Mouse (Mus musculus) splenic B cell, adult 2 months (primary cell): Measurements from ENCODE around the gene Rgs2.
A peak's percentile ranks its signal among the peaks of the same experiment; 100 is the strongest.

ENCODE experiments used
- DNase-seq: peaks from one replicate; pipeline ENCODE4 v3.0.0-alpha.2; 2011; ENCODE audit warnings: low read depth, low spot score
- H3K27me3 ChIP-seq: 2 replicates; pipeline ENCODE4 v1.6.1; 2012; ENCODE audit warnings: mild to moderate bottlenecking, low read length, moderate library complexity, mixed read lengths; ENCODE audit not compliant: control insufficient read depth, poor library complexity, insufficient read depth, severe bottlenecking
- H3K36me3 ChIP-seq: 2 replicates; pipeline ENCODE4 v1.6.1; 2012; ENCODE audit warnings: mild to moderate bottlenecking, low read length, moderate library complexity, mixed read lengths; ENCODE audit not compliant: control insufficient read depth, poor library complexity, insufficient read depth, severe bottlenecking

The Rgs2 gene

GRCm38 (mm10) chr1:144003904-144004740, at the start of gene Rgs2:
Rgs2 (minus strand) TSS chr1:144004161.
- H3K27me3 ChIP-seq, result no peaks in the 10 kb centered on the region
- peak; percentile 97 for DNase-seq
- H3K36me3 ChIP-seq, result peaks cover 6% of the 10 kb centered on the region; the same call in 1 of the 2 replicates

GRCm38 (mm10) chr1:144053401-144053800, 49.4 kb upstream of the Rgs2 start:
- DNase-seq, result no peak
- Histone ChIP-seq H3K36me3 (no peaks in the 10 kb centered on the region), H3K27me3 (no peaks in the 10 kb centered on the region)

GRCm38 (mm10) chr1:144041826-144042225, 37.9 kb upstream of the Rgs2 start:
- DNase-seq, result no peak
- Histone ChIP-seq H3K36me3 (no peaks in the 10 kb centered on the region), H3K27me3 (no peaks in the 10 kb centered on the region)

- Histone ChIP-seq H3K27me3 (no peaks in the 10 kb centered on the region), H3K36me3 (no peaks in the 10 kb centered on the region)
- no peak for DNase-seq
These were observed 29.5 kb upstream of the Rgs2 start for GRCm38 (mm10) chr1:144033498-144033897.

GRCm38 (mm10) chr1:144030499-144030898, 26.5 kb upstream of the Rgs2 start:
- no peak for DNase-seq
- Histone ChIP-seq H3K27me3 (no peaks in the 10 kb centered on the region), H3K36me3 (no peaks in the 10 kb centered on the region)

- no peak for DNase-seq
- Histone ChIP-seq H3K36me3 (no peaks in the 10 kb centered on the region), H3K27me3 (no peaks in the 10 kb centered on the region)
These were observed 25.7 kb upstream of the Rgs2 start for GRCm38 (mm10) chr1:144029679-144030078.

- no peaks in the 10 kb centered on the region; the same call in 1 of the 2 replicates for H3K27me3 ChIP-seq
- no peak for DNase-seq
- H3K36me3 ChIP-seq, result no peaks in the 10 kb centered on the region
These were observed 14.5 kb upstream of the Rgs2 start for GRCm38 (mm10) chr1:144018417-144018958.

GRCm38 (mm10) chr1:144013913-144014312, 10.0 kb upstream of the Rgs2 start:
- Histone ChIP-seq H3K36me3 (no peaks in the 10 kb centered on the region), H3K27me3 (no peaks in the 10 kb centered on the region)
- no peak for DNase-seq

- peak; percentile 62 for DNase-seq
- H3K36me3 ChIP-seq, result no peaks in the 10 kb centered on the region
- no peaks in the 10 kb centered on the region for H3K27me3 ChIP-seq
These were observed 3.4 kb upstream of the Rgs2 start for GRCm38 (mm10) chr1:144007341-144007740.

- no peaks in the 10 kb centered on the region for H3K27me3 ChIP-seq
- peaks cover 1% of the 10 kb centered on the region; the same call in 1 of the 2 replicates for H3K36me3 ChIP-seq
- DNase-seq, result peak; percentile 91
These were observed 2.6 kb upstream of the Rgs2 start for GRCm38 (mm10) chr1:144006542-144006941.

- Histone ChIP-seq H3K27me3 (no peaks in the 10 kb centered on the region), H3K36me3 (peaks cover 4% of the 10 kb centered on the region; the same call in 1 of the 2 replicates)
- DNase-seq, result peak; percentile 46
These were observed 1.7 kb upstream of the Rgs2 start for GRCm38 (mm10) chr1:144005648-144006047.

GRCm38 (mm10) chr1:144004741-144005140, 780 bp upstream of the Rgs2 start:
- Histone ChIP-seq H3K36me3 (peaks cover 6% of the 10 kb centered on the region; the same call in 1 of the 2 replicates), H3K27me3 (no peaks in the 10 kb centered on the region)
- peak; percentile 25 for DNase-seq

GRCm38 (mm10) chr1:144003416-144003815, 545 bp downstream of the Rgs2 start:
- DNase-seq, result peak; percentile 51
- H3K27me3 ChIP-seq, result no peaks in the 10 kb centered on the region
- peaks cover 6% of the 10 kb centered on the region; the same call in 1 of the 2 replicates for H3K36me3 ChIP-seq

- Histone ChIP-seq H3K27me3 (no peaks in the 10 kb centered on the region), H3K36me3 (peaks cover 6% of the 10 kb centered on the region; the same call in 1 of the 2 replicates)
- DNase-seq, result peak; percentile 89
These were observed 1.3 kb downstream of the Rgs2 start for GRCm38 (mm10) chr1:144002715-144003066.

GRCm38 (mm10) chr1:144002036-144002714, 1.8 kb downstream of the Rgs2 start:
- DNase-seq, result peak; percentile 7
- H3K36me3 ChIP-seq, result peaks cover 6% of the 10 kb centered on the region; the same call in 1 of the 2 replicates
- no peaks in the 10 kb centered on the region for H3K27me3 ChIP-seq
